Mouse (Mus musculus) liver, embryonic 13.5 days (tissue): Measurements from ENCODE around the gene Esr1. TPM values are rescaled to one million over a fixed set of nuclear protein-coding genes. Genes with fewer than 3 reads are reported as not detected.

ENCODE experiments used
- ATAC-seq: fragments of 200-750 bp; cut with Nextera tagmentation; 2 replicates; pipeline ENCODE4 v1.8.0; 2017; ENCODE audit warnings: low read depth, mild to moderate bottlenecking, moderate number of reproducible peaks, moderate library complexity
- DNase-seq: peaks from one replicate; pipeline ENCODE4 v3.0.0; 2022
- H3K27ac ChIP-seq: fragments of 300-500 bp; sonication (generic); 2 replicates; pipeline ENCODE4 v1.5.1; 2015; ENCODE audit warnings: moderate library complexity, mild to moderate bottlenecking, inconsistent platforms
- H3K27me3 ChIP-seq: fragments of 300-500 bp; sonication (generic); 2 replicates; pipeline ENCODE4 v1.6.1; 2015; ENCODE audit warnings: mild to moderate bottlenecking, inconsistent platforms
- H3K36me3 ChIP-seq: fragments of 300-500 bp; sonication (generic); 2 replicates; pipeline ENCODE4 v1.6.1; 2015; ENCODE audit warnings: mild to moderate bottlenecking, inconsistent platforms
- H3K4me1 ChIP-seq: fragments of 300-500 bp; sonication (generic); replicated peaks from 2 replicates; pipeline ENCODE4 v1.6.1; 2015; ENCODE audit warnings: inconsistent platforms
- H3K4me2 ChIP-seq: fragments of 300-500 bp; sonication (generic); 2 replicates; pipeline ENCODE4 v1.6.1; 2015; ENCODE audit warnings: inconsistent platforms, mild to moderate bottlenecking, moderate library complexity
- H3K4me3 ChIP-seq: fragments of 300-500 bp; sonication (generic); replicated peaks from 2 replicates; pipeline ENCODE4 v1.5.1; 2015; ENCODE audit warnings: mild to moderate bottlenecking, inconsistent platforms
- H3K9ac ChIP-seq: fragments of 300-500 bp; sonication (generic); 2 replicates; pipeline ENCODE4 v1.6.1; 2015; ENCODE audit warnings: mild to moderate bottlenecking, inconsistent platforms
- H3K9me3 ChIP-seq: fragments of 300-500 bp; sonication (generic); replicated peaks from 2 replicates; pipeline ENCODE4 v1.6.1; 2016; ENCODE audit warnings: inconsistent platforms
- WGBS: fragments of 180-500 bp; shearing (Covaris S2); methylation state at CpG from one replicate; pipeline ENCODE4 v1.1.7; 2015; ENCODE audit not compliant: insufficient replicate concordance; 5-methylcytosine and 5-hydroxymethylcytosine counted together
- polyA plus RNA-seq: library from polyadenylated mRNA; unstranded; fragments of >200 nt; fragmentation: Nextera tagmentation; extraction: Ambion mirVana; gene quantifications from 2 replicates; pipeline ENCODE4 v1.2.1, GENCODE M21; 2015

Gene Esr1
- polyA plus RNA-seq, 1 experiment from 2014 or later = 0.12 TPM

DNA sequence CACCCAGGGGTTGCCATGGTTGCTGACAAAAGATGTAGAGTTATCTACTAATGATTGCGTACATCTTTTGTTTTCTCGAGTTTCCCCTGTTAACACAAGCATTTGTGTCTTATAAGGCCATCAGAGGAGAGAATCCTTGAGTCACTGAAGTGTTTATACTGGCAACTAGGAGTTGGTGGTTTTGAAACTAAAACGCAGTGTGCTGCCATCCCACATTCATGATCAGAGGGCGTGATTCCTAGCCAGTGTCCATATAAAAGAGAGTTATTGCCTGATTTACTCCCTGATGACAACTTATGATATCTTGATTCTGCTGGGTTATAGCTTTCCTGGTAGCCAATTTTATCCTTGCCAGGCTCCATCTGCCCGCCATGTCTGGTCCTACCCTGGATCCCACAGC is 331.8 kb downstream of the Esr1 start:
- Histone ChIP-seq H3K27me3 (no peaks in the 10 kb centered on the region), H3K27ac (no peak overlapping the region), H3K4me1 (no peaks in the 10 kb centered on the region), H3K4me3 (no peak overlapping the region), H3K9me3 (no peaks in the 10 kb centered on the region), H3K36me3 (no peaks in the 10 kb centered on the region), H3K4me2 (no peak overlapping the region), H3K9ac (no peak overlapping the region)
- WGBS = 58% methylated on average over 5 of the region's 5 CpGs
- ATAC-seq (no peak), DNase-seq (no peak)

DNA sequence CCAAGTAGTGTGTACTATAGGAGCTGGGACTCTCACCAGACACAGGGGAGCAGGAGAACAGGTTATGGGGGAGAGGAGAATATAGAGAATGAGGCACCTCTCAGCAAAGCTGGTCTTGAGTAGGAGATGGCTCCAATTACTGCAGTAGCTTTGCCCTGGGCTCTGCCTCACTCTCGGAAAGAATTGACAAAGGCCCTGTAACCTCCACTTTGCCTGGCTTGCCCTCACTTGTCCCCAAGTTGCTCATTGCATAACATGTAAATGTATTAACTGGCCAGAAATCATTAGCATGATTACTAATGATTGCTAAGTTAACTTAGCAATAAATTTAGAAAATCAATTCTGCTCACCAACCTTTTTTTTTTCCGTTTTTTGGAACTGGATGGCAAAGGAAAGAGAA is 333.3 kb downstream of the Esr1 start:
- no peak for DNase-seq
- 43% methylated on average over 2 of the region's 2 CpGs for WGBS

DNA sequence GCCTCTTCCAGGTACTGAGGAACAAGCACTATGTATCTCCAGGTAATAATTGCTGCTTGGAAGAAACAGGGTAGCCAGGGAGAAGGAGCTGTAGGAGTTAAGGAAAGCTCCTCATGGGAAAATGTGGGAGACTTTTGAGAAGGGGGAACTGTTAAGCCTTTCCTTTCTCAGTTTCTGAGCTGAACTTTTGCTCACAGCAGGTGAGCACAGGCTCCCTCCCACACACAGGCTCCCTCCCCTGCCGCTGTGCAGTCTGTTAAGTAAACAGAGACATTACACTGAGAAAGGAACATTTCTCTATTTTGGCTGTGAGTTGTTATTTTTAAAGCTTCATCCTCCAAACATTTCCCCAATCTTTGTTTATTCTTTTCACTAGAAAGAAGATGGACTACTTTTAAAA is 354.4 kb downstream of the Esr1 start:
- Histone ChIP-seq H3K9me3 (no peaks in the 10 kb centered on the region), H3K9ac (no peak overlapping the region), H3K36me3 (no peaks in the 10 kb centered on the region), H3K27me3 (no peaks in the 10 kb centered on the region), H3K27ac (no peak overlapping the region), H3K4me3 (no peak overlapping the region), H3K4me1 (no peaks in the 10 kb centered on the region), H3K4me2 (no peak overlapping the region)
- WGBS = 29% methylated on average over 1 of the region's 1 CpGs
- DNase-seq (no peak), ATAC-seq (no peak)

More for the DNA sequence above, 333.3 kb downstream of the Esr1 start:
- ATAC-seq = no peak
- Histone ChIP-seq H3K4me1 (no peaks in the 10 kb centered on the region), H3K36me3 (no peaks in the 10 kb centered on the region), H3K27ac (no peak overlapping the region), H3K4me3 (no peak overlapping the region), H3K9me3 (no peaks in the 10 kb centered on the region), H3K4me2 (no peak overlapping the region), H3K9ac (no peak overlapping the region), H3K27me3 (no peaks in the 10 kb centered on the region)

DNA sequence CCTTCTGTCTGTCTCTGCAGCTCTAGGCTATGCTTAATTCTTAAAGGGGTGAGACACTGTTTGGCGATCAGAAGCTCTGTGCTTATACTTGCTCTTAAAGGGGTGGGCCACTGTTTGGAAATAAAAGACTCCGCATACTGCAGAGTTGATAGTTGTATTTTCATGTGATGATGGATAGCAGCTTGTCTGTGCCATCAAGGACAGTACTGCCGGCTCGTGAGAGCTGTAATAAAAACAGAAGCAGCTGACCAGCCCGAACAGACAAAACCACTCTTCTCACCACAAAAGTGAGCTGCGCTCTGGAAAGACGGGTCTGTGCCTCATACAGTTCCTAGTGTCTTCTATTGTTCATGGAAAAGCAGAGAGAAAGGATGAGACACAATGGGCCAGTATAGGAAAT is 359.8 kb downstream of the Esr1 start:
- Histone ChIP-seq H3K27ac (no peak overlapping the region), H3K9ac (no peak overlapping the region), H3K4me3 (no peak overlapping the region), H3K4me1 (no peaks in the 10 kb centered on the region), H3K27me3 (no peaks in the 10 kb centered on the region), H3K9me3 (no peaks in the 10 kb centered on the region), H3K36me3 (no peaks in the 10 kb centered on the region), H3K4me2 (no peak overlapping the region)
- ATAC-seq (no peak), DNase-seq (no peak)
- WGBS = 48% methylated on average over 7 of the region's 7 CpGs

DNA sequence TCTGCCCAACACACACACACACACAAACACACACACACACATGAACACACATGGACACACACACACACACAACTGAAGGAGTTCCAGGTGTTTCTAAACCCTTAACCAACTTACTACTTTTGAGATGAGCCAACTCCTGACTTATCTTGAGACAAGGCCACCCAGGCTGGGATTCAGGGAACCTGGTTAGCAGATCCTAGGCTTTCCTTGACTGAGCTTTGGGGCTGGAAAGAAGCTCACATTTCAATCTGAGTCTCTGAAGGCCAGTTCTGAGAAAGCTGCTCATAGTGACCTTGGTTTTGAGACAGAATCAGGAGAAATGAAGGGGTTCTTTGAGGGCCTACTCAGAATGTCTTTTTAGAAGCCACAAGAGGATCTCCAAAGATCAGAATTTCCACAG is 360.2 kb downstream of the Esr1 start:
- ATAC-seq (no peak), DNase-seq (no peak)
- H3K27ac ChIP-seq = no peak overlapping the region
- H3K27me3 ChIP-seq = no peaks in the 10 kb centered on the region
- H3K4me2 ChIP-seq = no peak overlapping the region
- H3K9ac ChIP-seq = no peak overlapping the region
- no peaks in the 10 kb centered on the region for H3K4me1 ChIP-seq
- no peak overlapping the region for H3K4me3 ChIP-seq
- H3K36me3 ChIP-seq = no peaks in the 10 kb centered on the region
- H3K9me3 ChIP-seq = no peaks in the 10 kb centered on the region

DNA sequence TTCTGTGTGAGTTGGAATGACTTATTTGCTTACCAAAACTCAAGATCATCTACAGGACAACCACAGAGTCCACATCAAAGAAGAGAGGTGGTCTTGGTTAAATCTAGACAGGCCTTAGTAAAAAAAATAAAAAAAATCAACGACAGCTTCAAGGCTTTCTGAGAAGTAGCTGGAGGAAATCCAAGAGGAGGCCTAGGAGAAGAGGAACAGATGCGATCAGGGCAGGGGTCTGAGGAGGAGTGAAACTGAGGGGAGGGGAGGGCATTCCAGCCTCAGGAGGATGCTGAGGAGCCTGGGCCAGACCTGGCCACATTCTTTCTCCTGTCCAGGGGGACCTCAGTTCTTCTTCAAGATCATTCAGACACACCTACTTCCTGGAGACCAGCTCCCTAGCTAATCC is 360.6 kb downstream of the Esr1 start:
- no peaks in the 10 kb centered on the region for H3K36me3 ChIP-seq
- no peaks in the 10 kb centered on the region for H3K9me3 ChIP-seq
- ATAC-seq = no peak
- no peak overlapping the region for H3K27ac ChIP-seq
- no peak overlapping the region for H3K4me2 ChIP-seq
- 29% methylated on average over 2 of the region's 2 CpGs for WGBS
- no peak for DNase-seq
- no peak overlapping the region for H3K9ac ChIP-seq
- H3K27me3 ChIP-seq = no peaks in the 10 kb centered on the region
- no peak overlapping the region for H3K4me3 ChIP-seq
- no peaks in the 10 kb centered on the region for H3K4me1 ChIP-seq

DNA sequence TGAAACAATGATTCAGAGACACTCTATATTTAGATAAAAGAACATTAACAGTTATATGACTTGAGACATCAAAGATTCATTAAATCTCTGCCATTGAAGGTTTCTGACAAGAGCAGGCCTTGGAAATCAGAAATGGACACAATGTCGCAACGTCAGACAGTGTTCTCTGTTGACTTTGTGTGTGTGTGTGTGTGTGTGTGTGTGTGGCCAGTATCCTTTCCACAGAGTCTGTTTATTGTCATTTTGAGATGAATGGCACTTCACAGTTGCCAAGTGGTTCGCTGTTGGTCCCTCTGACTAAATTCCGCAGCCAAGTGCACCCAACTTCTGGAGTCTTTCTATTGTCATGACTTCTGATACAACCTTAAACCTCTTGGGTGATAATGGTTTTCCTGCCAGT is 362.9 kb downstream of the Esr1 start:
- no peak for DNase-seq

DNA sequence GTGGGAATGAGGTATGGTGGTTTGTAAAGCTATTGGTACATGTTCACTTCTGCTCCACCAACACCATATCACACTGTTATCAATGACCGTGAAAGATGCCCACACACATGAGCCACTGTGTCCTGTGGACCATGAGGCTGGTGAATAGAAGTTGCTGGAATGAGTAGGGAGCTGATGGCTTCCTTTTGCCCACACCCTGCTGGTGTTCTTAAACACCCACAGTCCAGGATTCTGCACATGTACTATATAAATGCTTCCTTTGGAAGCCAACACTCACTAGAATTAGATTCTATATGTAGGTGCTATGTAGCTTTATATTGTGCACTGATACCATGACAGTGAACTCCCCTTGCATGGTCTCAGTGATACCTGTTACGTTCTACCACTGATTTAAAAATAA is 365.2 kb downstream of the Esr1 start:
- WGBS = 58% methylated on average over 2 of the region's 2 CpGs
- ATAC-seq (no peak), DNase-seq (no peak)
- Histone ChIP-seq H3K4me2 (no peak overlapping the region), H3K36me3 (no peaks in the 10 kb centered on the region), H3K4me3 (no peak overlapping the region), H3K9me3 (no peaks in the 10 kb centered on the region), H3K9ac (no peak overlapping the region), H3K27ac (no peak overlapping the region), H3K27me3 (no peaks in the 10 kb centered on the region), H3K4me1 (no peaks in the 10 kb centered on the region)

More for the DNA sequence above, 362.9 kb downstream of the Esr1 start:
- no peaks in the 10 kb centered on the region for H3K36me3 ChIP-seq
- H3K4me1 ChIP-seq = no peaks in the 10 kb centered on the region
- H3K27me3 ChIP-seq = no peaks in the 10 kb centered on the region
- no peak overlapping the region for H3K27ac ChIP-seq
- no peak overlapping the region for H3K4me2 ChIP-seq
- ATAC-seq = no peak
- no peak overlapping the region for H3K4me3 ChIP-seq
- H3K9ac ChIP-seq = no peak overlapping the region
- WGBS = 69% methylated on average over 4 of the region's 4 CpGs
- H3K9me3 ChIP-seq = no peaks in the 10 kb centered on the region

DNA sequence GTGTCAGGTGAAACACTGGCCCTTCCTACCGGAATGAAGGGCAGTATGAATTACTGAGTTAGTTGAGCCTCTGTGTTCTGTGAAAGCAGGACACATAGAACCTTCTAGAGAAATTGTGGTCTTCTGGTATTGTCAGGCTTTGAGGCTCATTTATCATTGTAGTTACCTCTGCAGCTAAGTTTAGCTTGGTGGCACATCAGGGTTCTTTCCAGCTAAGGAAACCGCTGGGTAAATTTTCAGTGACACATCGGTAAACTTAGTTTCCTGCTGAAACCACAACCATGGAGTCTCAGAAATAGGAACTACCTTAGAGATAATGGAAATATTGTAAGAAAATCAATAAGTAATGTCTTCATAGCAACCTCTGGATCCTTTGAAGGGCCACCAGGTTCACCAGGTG is 366.0 kb downstream of the Esr1 start:
- ATAC-seq = no peak
- no peaks in the 10 kb centered on the region for H3K36me3 ChIP-seq

DNA sequence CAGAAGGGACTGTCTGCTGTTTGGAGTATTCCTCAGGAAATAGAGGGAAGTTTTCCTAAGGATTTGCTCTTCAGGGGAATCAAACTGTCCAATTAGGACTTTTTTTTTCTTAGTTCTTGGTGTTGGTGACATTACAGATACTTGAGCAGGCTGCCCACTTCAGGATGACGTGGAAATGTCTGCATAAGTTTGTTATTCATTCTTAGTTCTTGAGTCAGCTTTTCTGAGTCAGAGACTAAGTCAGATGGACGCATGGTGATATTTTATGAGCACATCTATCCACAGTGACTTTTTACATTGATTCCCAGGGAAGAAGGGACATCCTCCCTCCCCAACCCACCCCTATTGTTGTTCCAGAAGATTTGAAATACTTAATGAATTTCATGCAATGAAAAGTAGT is 372.5 kb downstream of the Esr1 start:
- no peak overlapping the region for H3K4me2 ChIP-seq
- no peaks in the 10 kb centered on the region for H3K9me3 ChIP-seq
- WGBS = 46% methylated on average over 2 of the region's 2 CpGs
- no peaks in the 10 kb centered on the region for H3K36me3 ChIP-seq
- H3K4me3 ChIP-seq = no peak overlapping the region
- DNase-seq (no peak), ATAC-seq (no peak)
- H3K27ac ChIP-seq = no peak overlapping the region
- H3K27me3 ChIP-seq = no peaks in the 10 kb centered on the region
- H3K9ac ChIP-seq = no peak overlapping the region
- no peaks in the 10 kb centered on the region for H3K4me1 ChIP-seq

More for the DNA sequence above, 366.0 kb downstream of the Esr1 start:
- DNase-seq = no peak
- no peak overlapping the region for H3K4me2 ChIP-seq
- no peaks in the 10 kb centered on the region for H3K4me1 ChIP-seq
- 27% methylated on average over 3 of the region's 3 CpGs for WGBS
- no peaks in the 10 kb centered on the region for H3K27me3 ChIP-seq
- no peak overlapping the region for H3K27ac ChIP-seq
- H3K4me3 ChIP-seq = no peak overlapping the region
- no peak overlapping the region for H3K9ac ChIP-seq
- H3K9me3 ChIP-seq = no peaks in the 10 kb centered on the region

DNA sequence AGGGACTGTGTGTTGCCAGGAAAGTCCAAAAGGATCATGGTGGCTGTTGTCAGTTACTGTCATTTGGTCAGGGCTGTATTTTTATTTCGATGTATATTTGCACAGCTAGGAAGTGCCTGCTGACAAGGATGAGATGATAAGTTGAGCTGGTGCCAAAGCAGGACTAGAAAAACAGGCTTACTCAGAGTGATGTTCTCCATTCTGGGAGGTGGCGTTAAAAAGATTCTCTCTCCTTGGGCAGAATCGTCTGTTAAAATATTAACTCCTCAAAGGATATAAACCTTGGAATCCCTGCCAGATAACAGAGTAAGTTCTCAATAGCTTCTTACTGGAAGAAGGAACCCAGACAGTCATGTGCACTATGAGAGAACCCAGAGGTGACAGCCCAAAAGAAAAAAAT is 382.4 kb downstream of the Esr1 start:
- ATAC-seq (no peak), DNase-seq (no peak)
- H3K4me1 ChIP-seq = no peaks in the 10 kb centered on the region
- H3K27ac ChIP-seq = no peak overlapping the region
- H3K27me3 ChIP-seq = no peaks in the 10 kb centered on the region
- WGBS = 73% methylated on average over 3 of the region's 3 CpGs
- H3K4me2 ChIP-seq = no peak overlapping the region
- H3K36me3 ChIP-seq = no peaks in the 10 kb centered on the region
- H3K9ac ChIP-seq = no peak overlapping the region
- H3K4me3 ChIP-seq = no peak overlapping the region
- no peaks in the 10 kb centered on the region for H3K9me3 ChIP-seq

DNA sequence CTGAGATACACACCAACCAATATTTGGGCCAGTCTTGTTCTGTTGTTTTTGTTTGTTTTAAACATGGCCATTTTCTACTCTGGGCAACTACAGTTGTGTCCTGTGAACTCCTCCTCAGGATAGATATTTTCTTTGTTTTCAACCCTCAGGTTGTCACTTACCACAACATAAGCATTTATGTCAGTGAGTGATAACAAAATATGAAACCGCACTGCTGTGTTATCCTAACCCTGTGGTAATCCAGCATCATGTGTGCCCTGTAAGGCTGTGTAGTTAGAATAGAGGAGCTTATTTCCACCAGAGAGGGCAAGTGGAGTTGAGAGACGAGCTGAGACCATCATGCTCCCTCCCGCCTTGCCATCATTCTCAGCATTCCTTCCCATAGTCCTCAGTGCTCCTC is 385.2 kb downstream of the Esr1 start:
- Histone ChIP-seq H3K27ac (no peak overlapping the region), H3K4me3 (no peak overlapping the region), H3K36me3 (no peaks in the 10 kb centered on the region), H3K4me1 (no peaks in the 10 kb centered on the region), H3K27me3 (no peaks in the 10 kb centered on the region), H3K9ac (no peak overlapping the region), H3K9me3 (no peaks in the 10 kb centered on the region), H3K4me2 (no peak overlapping the region)
- WGBS = 62% methylated on average over 3 of the region's 3 CpGs
- no peak for DNase-seq
- no peak for ATAC-seq
